Mouse (Mus musculus) left cerebral cortex, adult 2 months (tissue): ENCODE results near the gene Stard3. TPM values are rescaled to one million over a fixed set of nuclear protein-coding genes. Genes with fewer than 3 reads are reported as not detected.

Experiments
- DNase-seq, 2 experiments: peaks; one replicate each; pipeline ENCODE4 v3.0.0; 2021 to 2022; ENCODE audit warnings: low spot score in 2 of 2, mixed read lengths in 1 of 2; ENCODE audit errors: extremely low spot score in 1 of 2
- H3K27ac ChIP-seq: fragments of 200-600 bp; 2 replicates; pipeline ENCODE4 v1.8.1; 2022
- H3K4me3 ChIP-seq: fragments of 200-600 bp; 2 replicates; pipeline ENCODE4 v1.8.1; 2022
- CTCF ChIP-seq: fragments of 200-600 bp; IDR thresholded peaks from 2 replicates; pipeline ENCODE4 v1.8.1; 2022; ENCODE audit warnings: antibody characterized with exemption, mild to moderate bottlenecking, moderate library complexity
- intact Hi-C: fragments of 180-260 bp; cut with DNase I; formaldehyde crosslinking; loops from one replicate; pipeline ENCODE4 v1.15.1; 2025
- total RNA-seq, 2 experiments: library from RNA; stranded (reverse); gene quantifications; 2 replicates each; pipeline ENCODE4 v1.2.3; 2021

Stard3 gene
- total RNA-seq, 2 experiments from 2014 or later, result 35.7 to 42.4 TPM

GRCm38 (mm10) chr11:98353651-98354211 is 4.4 kb upstream of the Stard3 start:
- Histone ChIP-seq H3K4me3 (no peak overlapping the region), H3K27ac (peak overlapping the region; percentile 88)
- TF ChIP-seq CTCF, result no peak
- peak in 1 of 2 experiments; percentile 70 for DNase-seq
- intact Hi-C loops, result no loop called here

- H3K4me3 ChIP-seq, result no peak overlapping the region
- intact Hi-C loops, result no loop called here
- DNase-seq, result peak; percentile 58 to 59
- peak overlapping the region; percentile 88 for H3K27ac ChIP-seq
- TF ChIP-seq CTCF, result no peak
These were observed 3.7 kb upstream of the Stard3 start for GRCm38 (mm10) chr11:98354445-98354844.

GRCm38 (mm10) chr11:98355732-98356299 is 2.4 kb upstream of the Stard3 start:
- DNase-seq, result peak; percentile 51 to 57
- peak; percentile 88 for TF ChIP-seq CTCF
- intact Hi-C loops, result loop anchor here (5.0 kb wide), 2 partner anchors 81 to 231 kb away; partner anchors contain the start of genes Mien1 and Ormdl3
- Histone ChIP-seq H3K4me3 (no peak overlapping the region), H3K27ac (peak overlapping the region; percentile 1; the same call in 1 of the 2 replicates)

GRCm38 (mm10) chr11:98356625-98357394 is 1.4 kb upstream of the Stard3 start:
- DNase-seq, result no peak
- intact Hi-C loops, result loop anchor here (5.0 kb wide), 2 partner anchors 80 to 230 kb away; partner anchors contain the start of genes Mien1 and Ormdl3
- TF ChIP-seq CTCF, result no peak
- Histone ChIP-seq H3K27ac (no peak overlapping the region), H3K4me3 (no peak overlapping the region)

GRCm38 (mm10) chr11:98357396-98358160 is 590 bp upstream of the Stard3 start:
- Histone ChIP-seq H3K27ac (peak overlapping the region; percentile 70), H3K4me3 (peak overlapping the region; percentile 87)
- TF ChIP-seq CTCF, result no peak
- intact Hi-C loops, result loop anchor here (5.0 kb wide), 2 partner anchors 80 to 230 kb away; partner anchors contain the start of genes Mien1 and Ormdl3
- no peak for DNase-seq

GRCm38 (mm10) chr11:98360866-98361521 is 2.8 kb downstream of the Stard3 start:
- Histone ChIP-seq H3K4me3 (no peak overlapping the region), H3K27ac (peak overlapping the region; percentile 70)
- DNase-seq, result no peak
- intact Hi-C loops, result no loop called here
- no peak for TF ChIP-seq CTCF

GRCm38 (mm10) chr11:98363817-98364216 is 5.6 kb downstream of the Stard3 start:
- intact Hi-C loops, result no loop called here

GRCm38 (mm10) chr11:98364410-98364809 is 6.2 kb downstream of the Stard3 start:
- no peak overlapping the region for H3K27ac ChIP-seq
- intact Hi-C loops, result no loop called here
- no peak for DNase-seq
- no peak overlapping the region for H3K4me3 ChIP-seq
- TF ChIP-seq CTCF, result no peak

More at GRCm38 (mm10) chr11:98363817-98364216, 5.6 kb downstream of the Stard3 start:
- Histone ChIP-seq H3K4me3 (no peak overlapping the region), H3K27ac (no peak overlapping the region)
- TF ChIP-seq CTCF, result no peak
- DNase-seq, result no peak

- no peak for DNase-seq
- intact Hi-C loops, result no loop called here
- Histone ChIP-seq H3K27ac (peak overlapping the region; percentile 76), H3K4me3 (no peak overlapping the region)
- TF ChIP-seq CTCF, result no peak
These were observed 8.1 kb downstream of the Stard3 start for GRCm38 (mm10) chr11:98366290-98366689.

- Histone ChIP-seq H3K4me3 (no peak overlapping the region), H3K27ac (peak overlapping the region; percentile 76; the same call in 1 of the 2 replicates)
- TF ChIP-seq CTCF, result no peak
- DNase-seq, result no peak
- intact Hi-C loops, result no loop called here
These were observed 9.1 kb downstream of the Stard3 start for GRCm38 (mm10) chr11:98367171-98367862.

- intact Hi-C loops, result no loop called here
- no peak overlapping the region for H3K4me3 ChIP-seq
- DNase-seq, result no peak
- no peak for TF ChIP-seq CTCF
- peak overlapping the region; percentile 76; the same call in 1 of the 2 replicates for H3K27ac ChIP-seq
These were observed 9.7 kb downstream of the Stard3 start for GRCm38 (mm10) chr11:98367863-98368186.
